Mouse (Mus musculus): ENCODE data around the gene Lrriq1. TPM values are rescaled to one million over a fixed set of nuclear protein-coding genes. Genes with fewer than 3 reads are reported as not detected.

The Lrriq1 gene
- polyA plus RNA-seq, 1 experiment from 2014 or later = 5.7 TPM

GRCm38 (mm10) chr10:102999584-102999983 lies 236.5 kb downstream of the Lrriq1 start:
- Histone ChIP-seq H3K9me3 (ENCODE audit: control insufficient read depth, low read length) (no peaks in the 10 kb centered on the region), H3K27ac (ENCODE audit: low read depth, low read length) (no peak overlapping the region), H3K36me3 (ENCODE audit: control insufficient read depth, insufficient read depth, low read length) (no peaks in the 10 kb centered on the region), H3K9ac (ENCODE audit: low read depth, low read length) (no peak overlapping the region), H3K27me3 (replicated peaks; ENCODE audit: control insufficient read depth, insufficient read depth, low read length) (no peaks in the 10 kb centered on the region), H3K4me1 (ENCODE audit: control insufficient read depth, insufficient read depth, low read depth, low read length) (no peaks in the 10 kb centered on the region), H3K4me3 (ENCODE audit: low read length) (no peak overlapping the region), H3K4me2 (ENCODE audit: low read length) (no peak overlapping the region)
- no peak for ATAC-seq

Other genes starting within 250 kb of the Lrriq1 start
- 0.06 TPM in 1 of 2 replicates, not detected in the other for gene Alx1, start 206.1 kb downstream of the Lrriq1 start, polyA plus RNA-seq (2015; fragmentation: Nextera tagmentation; extraction: Ambion mirVana)
- gene Slc6a15, start 131.5 kb upstream of the Lrriq1 start, polyA plus RNA-seq (2015; fragmentation: Nextera tagmentation; extraction: Ambion mirVana) = 96.3 and 104 TPM in 2 replicates

All from hindbrain, embryonic 16.5 days (tissue).